Mouse (Mus musculus) mesoderm, embryonic 11.5 days (tissue): ENCODE data around the gene Susd1.

ENCODE experiments used
- DNase-seq: peaks from one replicate; pipeline ENCODE4 v3.0.0-alpha.2; 2012; ENCODE audit warnings: low read depth, low spot score

Gene Susd1

DNA sequence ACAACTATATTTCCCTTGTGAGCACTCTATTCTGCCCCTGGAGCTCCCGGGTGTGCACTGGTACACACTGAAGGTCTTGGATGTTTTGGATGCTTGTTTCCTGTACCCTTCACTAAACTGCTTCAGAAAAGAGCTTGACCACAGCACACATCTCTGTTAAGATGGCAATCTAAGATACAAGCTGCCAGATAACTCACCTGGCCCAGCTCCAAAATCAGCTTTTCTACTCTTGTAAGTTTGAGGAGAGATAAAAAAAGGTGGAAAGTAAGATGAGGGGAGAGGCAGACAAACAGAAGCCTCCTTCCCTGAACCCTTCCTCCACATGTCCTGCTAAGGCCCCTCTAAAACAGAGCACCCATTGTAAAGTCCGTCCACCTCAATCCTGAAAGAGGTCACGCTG lies 115.7 kb downstream of the Susd1 start:
- no peak for DNase-seq

DNA sequence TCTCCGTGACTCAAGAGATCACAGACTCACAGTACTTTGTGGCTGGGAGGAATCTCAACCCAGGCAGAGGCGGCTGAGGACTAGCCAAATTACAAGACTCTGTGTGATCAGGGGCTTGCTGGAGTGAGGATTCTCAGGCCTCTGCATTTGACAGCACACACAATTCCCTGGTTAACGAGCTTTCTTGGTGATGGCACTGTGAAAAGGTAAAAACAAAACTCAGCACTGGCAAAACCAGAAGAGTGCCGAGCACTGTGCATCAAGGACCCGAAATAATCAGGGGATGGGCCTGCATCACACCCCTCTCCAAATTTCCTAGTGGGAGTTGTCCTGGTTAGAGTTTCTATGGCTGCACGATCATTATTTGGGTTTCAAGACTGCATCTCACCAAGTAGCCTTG lies 116.4 kb downstream of the Susd1 start:
- DNase-seq, result no peak

DNA sequence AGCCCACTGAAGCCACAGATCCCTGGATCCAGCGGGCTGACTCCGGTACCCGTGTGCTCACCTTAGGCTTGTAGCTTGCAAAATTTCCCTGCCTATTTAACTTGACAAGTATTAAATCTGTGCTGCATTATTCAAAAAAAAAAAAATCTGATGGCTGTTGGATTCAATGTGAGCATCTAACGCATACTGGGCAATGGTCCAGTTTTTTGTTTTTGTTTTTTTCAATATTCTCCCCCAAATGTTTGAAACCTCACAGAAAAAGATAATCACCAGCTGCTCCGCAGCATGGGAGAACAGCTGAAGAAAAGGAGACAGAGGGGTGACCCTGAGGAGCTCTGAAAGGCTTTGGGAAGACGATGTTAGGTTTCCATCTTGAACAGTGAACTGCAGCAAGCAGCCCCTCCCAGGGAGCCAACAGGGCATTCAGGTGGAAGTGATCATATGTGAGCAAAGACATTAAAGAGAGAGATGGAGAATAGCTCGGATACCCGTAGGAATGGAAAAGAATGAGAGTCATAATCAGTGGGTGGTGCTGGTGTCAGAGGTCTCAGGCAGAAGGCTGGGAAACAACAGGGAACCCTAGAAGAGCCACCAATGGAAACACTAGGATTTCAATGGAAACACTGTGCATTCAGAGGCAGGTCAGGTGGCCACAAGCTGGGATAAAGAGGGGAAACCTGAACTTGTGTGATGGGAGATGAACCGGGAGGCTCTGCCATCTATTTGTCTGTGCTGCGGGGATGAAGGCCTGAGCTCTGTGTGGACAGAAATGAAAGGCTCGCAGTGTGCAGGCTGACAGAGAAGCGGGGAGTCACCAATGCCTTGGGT lies 117.0 kb downstream of the Susd1 start:
- no peak for DNase-seq

DNA sequence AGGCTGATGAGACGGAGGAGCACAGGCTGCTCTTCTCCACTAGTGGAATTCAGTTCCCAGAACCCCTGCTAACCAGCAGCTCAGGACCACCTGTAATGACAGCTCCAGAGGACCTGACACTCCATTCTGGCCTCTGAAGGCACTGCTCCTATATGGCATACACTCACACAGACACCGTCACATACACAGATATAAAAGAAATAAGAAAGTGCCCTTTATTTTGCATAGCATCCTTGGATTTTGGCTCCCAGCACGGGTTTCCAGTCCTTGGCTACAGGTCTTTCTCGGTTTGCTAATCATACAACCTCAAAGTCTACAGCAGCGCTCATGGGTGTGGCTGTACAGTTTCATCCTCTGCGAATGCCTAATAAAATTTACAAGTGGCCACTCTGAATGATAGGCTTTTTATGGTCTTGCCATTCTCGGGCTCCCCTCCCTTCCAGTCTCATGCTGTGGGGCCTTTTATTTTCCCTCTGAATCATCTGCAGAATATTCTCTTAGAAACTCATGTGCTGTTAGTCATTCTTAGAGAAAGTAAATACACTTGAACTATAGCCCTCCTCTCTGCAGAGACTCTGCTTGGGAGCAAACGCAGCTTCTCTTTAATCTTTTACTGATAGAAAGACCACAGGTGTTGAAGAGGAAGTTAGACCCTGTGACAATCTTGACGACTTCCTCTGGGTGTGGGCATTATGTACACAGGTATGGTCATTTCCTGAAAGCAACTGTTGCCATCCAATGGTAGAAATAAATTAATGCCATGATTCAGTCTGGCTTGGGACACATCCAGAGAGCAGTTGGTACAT lies 119.1 kb downstream of the Susd1 start:
- no peak for DNase-seq

DNA sequence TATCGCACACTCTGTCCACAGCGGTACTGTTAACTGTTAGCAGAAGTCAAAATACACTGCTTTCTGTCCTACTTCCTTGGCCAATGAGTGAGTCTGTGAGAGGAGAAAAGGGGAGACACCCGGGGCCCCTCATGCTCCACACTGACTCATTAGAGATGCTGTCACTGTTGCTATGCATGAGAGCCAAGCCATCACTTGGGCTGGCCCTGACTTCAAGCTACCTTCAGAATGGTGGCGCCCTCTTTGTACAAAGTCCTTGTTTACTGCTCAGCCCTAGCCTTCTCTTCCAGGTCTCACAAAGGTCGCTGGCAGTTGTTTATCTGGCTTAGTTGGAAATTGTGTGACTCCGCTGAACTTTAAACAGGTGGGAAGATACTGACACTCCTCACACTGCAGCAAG lies 119.8 kb downstream of the Susd1 start:
- DNase-seq, result no peak

DNA sequence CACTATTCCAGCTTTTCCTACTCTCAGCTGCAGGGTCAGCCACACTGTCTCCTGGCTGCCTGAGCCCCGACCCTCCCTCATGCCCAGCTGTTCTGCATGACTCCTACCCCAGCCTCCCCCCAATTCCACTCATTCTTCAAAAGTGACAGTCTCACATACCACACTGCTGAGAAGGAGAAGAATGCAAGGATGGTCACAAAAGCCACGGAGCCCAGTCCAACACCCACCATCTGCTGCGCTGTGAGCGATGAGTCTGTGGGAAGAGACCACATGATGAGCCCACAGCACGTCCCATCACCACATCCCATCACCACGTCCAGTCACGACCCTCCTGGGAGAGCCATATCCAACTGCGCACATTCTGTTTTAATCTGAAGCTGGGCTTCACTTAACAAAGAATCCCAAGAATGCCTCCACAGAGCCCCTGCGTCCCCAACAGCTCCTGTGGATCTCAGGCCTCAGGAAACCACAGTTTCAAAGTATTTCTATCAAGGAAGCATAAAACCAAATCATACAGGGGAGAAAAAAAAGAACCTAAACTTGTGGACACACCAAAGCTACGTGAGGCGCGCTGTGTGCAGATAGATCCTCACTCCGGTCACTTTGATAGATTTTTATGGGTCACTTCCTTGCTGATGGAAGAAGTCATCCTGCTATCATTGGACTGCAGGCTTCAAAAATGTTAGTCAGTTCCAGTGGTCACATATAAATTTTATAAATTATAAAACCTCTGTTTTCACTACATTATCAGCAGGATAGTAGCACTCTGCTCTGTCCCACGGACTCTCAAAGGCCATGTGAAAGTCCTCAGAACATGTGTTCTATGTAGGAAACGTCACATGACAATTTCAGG lies 122.7 kb downstream of the Susd1 start:
- peak; percentile 75 for DNase-seq

DNA sequence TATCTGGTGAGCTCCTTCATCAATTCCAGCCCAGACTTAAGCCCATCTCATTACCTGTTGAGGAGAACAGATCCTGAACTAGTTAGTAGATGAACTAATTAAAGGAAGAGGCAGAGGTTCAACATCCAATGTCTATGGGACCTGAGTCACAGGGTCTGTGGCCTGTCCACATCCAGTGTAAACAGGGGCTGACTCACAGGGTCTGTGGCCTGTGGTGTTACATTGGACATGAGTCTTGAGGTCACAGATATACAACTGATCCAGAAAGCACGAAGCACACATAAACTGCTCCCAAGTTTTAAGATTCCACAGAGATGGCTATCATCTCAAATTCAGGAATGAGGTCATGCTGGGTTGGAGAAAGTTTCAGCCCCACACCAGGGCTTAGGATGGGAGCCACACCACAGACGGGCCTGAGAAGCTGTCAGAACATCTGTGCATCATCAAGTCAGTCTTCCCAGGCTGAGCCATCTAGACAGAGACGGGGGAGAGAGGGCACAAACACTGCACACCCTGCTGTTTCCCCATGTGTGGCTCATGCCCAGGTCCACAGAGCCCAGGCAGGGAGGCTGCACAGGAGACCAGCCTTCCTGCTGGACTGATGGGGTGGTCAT lies 123.4 kb downstream of the Susd1 start:
- DNase-seq, result no peak

DNA sequence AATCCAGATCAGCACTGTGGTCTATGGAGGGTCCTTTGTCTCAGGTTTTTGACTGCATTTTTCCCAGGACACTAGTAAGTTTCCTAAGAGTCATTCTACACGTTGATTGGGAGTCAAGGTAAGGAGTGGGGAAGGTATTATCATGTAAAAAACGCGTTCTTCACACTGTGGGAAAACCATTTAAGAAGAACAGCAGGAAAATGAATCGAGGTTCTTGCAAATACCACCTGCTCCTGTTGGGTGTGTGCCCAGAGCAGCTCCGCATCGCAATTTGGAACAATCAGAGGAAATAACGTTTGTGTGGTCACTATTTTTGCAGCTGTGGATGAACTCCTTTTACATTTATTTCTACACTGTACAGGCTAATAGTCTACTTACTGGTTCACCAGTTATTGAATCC lies 125.5 kb downstream of the Susd1 start:
- DNase-seq, result no peak

DNA sequence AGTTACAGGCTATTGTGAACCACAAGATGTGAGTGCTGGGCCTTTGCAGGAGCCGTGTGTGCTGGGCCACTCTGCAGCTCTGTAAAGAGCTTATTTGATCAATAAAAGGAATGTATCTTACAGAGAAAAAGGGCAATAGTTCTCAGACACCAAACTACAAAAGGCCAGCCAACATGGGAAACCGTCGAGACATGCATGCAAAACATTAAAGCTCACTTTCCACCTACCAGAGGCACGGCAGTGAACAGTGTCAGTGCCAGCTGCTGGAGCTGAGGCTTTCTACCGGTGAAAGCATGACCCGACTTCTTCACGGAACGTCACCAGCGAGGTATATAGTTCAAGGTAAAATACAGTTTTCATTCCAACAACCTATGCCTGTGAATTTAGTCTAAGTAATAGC lies 127.8 kb downstream of the Susd1 start:
- DNase-seq, result no peak

DNA sequence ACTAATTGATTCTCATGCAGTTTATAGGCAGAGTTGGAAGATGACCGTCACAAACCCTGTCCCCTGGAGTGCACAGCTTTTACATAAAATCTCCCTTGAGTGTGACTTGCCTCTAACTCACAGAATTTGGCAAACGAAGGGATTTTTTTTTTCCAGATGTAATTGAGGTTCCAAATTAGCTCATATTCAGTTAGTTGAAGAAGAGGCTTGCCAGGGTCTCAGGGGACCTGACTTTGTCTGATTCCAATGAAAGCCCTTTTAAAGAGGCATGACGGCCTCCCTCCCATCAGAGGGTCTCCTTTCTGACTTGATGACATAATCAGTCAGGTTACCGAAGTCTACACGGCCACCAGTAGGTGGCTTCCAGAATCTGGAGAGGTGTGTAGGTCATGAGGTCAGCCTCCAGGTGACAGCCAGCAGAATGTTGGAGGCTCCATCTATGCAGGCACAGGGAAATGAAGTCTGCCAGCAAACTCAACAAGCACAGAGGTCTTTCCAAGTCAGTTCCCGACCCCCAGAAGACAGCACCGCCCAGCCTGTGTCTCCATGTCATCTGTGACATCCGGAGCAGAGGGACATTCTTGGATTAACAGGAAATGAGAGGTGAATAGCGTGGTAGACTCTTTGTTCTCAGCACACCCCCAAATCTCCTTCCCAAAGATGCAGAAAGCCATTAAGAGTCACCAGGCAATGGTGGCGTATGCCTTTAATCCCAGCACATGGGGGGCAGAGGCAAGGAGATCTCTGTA lies 130.4 kb downstream of the Susd1 start:
- DNase-seq, result no peak

DNA sequence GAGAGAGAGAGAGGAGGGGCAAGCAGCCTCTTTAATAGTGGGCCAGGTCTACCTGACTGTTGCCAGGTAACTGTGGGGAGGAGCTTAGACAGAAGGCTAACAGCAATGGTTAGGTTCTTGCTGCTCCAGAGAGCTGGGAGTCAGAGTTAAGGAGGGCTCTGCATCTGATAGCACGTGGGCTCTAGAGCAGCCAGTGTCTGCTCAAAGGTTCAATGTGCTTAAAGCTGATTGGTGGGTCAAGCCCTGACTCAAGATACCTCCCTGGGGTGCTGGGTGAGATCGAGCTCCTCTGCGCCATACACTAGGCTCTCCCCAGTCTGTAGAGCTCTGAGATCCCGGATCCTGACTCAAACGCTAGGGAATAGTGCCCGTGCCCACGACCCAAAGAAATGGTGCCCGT lies 136.0 kb downstream of the Susd1 start:
- no peak for DNase-seq

DNA sequence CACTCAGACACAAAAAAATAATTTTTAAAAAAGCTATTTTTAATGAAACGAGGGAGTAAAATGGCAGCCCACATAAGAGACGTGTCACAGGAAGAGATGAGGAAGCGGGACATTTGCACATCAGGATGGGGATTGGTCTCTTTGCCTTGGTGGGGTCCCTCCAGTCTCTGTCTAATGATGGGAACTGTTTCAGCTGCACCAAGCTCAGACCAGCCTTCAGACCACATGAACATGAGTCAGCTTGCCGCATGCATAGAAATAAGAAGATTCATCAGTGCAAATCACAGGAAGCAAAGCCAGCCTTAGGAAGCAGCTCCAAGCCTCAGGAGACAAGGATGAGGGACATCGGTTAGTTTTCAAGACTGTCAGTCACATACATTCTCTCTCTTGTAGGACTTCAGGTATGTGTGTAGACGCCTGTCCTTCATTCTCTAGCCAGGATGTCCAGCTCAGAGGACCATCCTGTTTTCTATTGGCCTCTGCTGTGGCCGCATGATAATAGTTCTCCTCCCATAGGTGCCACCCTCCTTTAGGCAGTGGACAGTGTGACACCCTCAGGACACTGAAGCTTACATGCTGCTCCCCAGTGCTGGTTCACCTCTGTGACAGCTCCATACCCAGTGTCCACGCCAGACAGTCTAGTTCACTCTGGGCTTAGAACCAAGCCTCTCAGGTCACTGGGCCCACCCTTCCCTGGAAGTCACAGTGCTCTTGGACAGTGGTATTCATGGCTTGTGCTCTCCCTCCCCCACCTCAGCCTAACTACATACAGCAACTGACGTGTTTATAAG lies 137.2 kb downstream of the Susd1 start:
- no peak for DNase-seq

DNA sequence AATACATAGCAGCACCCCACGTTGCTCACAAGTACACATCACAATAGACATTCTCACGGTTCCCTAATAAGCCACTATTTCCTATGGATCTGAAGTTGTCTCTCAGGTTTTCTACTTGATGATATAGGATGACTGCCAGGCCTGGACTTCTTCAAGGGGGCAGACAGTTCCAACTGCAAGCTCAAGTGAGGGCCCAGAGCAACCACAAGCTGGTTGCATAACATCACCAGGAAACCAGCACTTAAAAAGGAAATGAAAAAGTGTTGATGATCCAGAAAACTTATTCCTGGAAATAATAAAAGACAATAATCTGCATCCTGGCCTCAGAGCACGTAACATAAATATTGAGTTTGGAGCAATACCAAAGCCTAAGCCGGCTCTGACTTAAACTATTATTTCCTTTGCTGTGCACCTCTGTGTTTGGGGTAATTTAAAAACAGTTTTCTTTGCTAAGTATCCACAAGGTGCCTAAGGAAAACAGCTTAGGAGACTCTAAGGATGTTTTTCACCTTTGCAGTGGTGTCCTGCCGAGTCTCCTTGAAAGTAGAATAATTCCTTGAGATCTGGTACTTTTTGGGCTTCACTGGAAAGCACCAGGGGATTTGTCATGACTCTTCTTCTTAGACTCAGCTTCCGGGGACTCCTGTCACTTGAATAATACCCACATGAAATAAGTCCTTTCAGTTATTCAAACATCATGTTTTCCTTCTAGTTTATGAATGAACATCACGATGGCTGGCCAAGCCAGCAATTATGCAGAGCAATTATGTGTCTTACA lies 139.5 kb downstream of the Susd1 start:
- DNase-seq, result no peak

DNA sequence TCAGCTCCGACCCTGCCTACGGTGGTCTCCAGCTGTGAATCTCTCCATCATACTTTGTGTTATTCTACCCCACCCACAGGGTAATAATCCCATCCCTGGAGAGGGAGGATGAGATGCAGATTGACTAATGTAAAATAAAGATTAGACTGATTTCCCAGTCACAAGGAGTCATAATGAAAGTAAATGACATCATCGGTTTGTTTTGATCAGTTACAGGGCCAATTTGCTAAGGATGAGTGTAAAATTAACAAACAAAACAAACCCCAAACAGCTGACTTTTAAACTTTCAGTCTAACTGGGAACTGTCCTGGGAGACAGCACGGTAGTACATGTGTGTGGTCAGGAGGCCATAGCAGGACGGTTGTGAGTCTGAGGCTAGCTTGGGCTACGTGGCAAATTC lies 143.3 kb downstream of the Susd1 start:
- no peak for DNase-seq

DNA sequence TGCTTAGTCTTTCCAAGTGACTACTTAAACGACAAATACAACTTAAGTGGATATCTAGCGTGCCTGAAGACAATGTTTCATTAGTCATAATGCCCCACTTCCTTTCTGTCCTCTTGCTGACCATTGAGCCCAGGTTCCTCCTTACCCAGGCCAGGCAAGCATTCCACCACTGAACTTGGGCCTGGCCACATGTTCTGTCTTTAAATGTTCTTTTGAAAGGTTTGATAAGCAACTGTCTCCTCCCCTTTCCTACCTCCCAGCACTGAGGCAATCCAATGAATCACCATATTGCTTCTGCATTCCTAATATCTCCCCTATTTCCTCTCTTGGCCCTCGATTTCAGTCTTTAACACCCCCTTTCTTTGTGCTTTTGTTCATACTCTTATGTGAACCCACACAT lies 143.8 kb downstream of the Susd1 start:
- no peak for DNase-seq

DNA sequence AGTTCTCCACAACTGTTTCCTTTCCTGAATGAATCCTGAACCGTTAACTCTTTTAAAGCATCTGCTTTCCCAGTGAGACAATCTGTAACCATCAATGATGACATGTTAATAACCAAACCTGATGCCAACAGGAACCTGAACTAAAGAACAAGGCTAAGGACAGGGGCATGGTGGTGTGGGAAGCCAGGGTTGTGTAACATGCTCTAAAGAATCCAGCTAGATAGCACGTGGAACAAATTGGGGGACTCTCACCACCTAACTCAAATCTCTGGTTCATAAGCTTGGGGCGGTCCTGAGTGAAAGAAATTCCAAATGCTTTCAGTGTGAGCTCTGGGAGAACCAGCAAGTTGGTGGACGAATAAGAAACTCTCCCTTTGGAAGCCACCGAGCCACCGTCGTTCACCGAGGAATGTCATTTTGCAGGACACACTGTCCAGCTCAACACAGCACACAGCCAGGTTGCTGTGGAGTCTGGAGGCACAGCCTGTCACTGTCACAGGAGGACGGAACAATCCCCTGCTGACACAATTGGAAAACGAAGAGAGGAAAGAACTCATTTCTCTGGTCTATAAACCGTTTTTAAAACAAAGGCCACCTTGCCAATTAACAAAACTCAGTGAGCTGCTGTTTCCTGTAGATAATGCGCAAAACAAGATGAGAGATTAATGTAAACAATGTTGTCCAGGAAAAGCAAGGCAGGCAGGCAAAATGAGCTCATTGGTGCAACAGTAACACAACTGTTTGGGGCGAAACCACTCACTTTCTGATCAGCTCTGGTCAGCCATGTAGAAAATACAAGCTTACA lies 146.3 kb downstream of the Susd1 start:
- no peak for DNase-seq

DNA sequence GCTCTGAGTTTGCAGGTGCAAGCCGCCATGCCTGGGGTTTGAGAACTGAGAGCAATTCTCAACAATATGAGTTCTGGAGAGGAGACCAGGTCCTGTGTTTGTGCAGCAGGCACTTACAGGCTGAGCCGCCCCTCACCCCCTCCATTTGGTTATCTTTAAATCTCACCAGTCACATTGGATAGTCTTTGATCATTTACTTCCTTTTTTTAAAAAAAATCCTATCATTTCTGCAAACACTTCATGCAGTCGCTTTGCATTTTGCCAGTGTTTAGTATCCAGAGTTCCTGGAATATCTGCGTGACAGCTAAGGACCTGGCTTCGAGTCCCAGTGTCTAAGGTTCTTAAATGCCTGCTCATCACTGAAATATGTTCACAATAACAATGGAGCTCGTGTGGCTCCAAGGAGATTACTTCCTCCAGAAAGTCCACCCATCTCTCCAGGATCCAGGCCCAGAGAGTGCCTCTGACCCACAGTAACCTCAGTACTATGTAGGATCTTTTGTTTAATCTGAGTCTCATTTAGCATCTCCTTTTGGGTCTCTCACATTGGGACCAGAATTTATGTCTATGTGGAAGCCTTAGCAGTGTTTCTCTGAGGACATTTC lies 147.4 kb downstream of the Susd1 start:
- DNase-seq, result no peak

DNA sequence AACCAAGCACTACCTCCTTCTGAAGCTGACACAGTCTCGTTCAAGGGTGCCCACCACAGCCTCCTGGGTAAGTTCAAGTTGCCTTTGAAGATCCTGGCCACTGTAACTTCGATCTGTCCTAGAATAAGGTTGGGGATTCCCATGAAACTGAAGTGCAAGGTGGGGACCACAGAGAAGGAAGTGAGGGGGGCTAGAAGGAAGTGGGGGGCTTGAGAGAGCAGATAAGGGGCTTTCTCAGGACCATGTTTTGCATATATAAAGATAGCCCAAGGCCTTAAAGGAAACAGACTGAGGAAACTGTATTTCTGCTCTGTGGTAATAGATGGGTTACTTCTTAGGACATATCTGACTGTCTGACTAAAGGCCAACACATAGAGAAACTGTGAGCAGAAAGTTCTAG lies 151.3 kb downstream of the Susd1 start:
- DNase-seq, result no peak
